Mouse (Mus musculus) kidney, adult 2 months (tissue): Measurements from ENCODE around the gene Ints6. TPM values are rescaled to one million over a fixed set of nuclear protein-coding genes. Genes with fewer than 3 reads are reported as not detected.

Experiments
- DNase-seq: peaks from one replicate; pipeline ENCODE4 v3.0.0; 2021
- H3K27ac ChIP-seq: fragments of 200-500 bp; 2 replicates; pipeline ENCODE4 v1.5.1; 2012; ENCODE audit warnings: low read depth, low read length, control low read depth, inconsistent platforms; ENCODE audit not compliant: insufficient read depth
- H3K27me3 ChIP-seq: fragments of 200-500 bp; replicated peaks from 2 replicates; pipeline ENCODE4 v1.6.1; 2012; ENCODE audit warnings: mild to moderate bottlenecking, moderate library complexity, low read length, inconsistent platforms; ENCODE audit not compliant: control insufficient read depth, insufficient read depth
- H3K36me3 ChIP-seq: fragments of 200-500 bp; 2 replicates; pipeline ENCODE4 v1.6.1; 2012; ENCODE audit warnings: mild to moderate bottlenecking, moderate library complexity, low read length, inconsistent platforms; ENCODE audit not compliant: control insufficient read depth, insufficient read depth
- H3K4me1 ChIP-seq: fragments of 200-500 bp; 2 replicates; pipeline ENCODE4 v1.6.1; 2011; ENCODE audit warnings: low read length; ENCODE audit not compliant: control insufficient read depth, insufficient read depth
- H3K4me3 ChIP-seq: fragments of 200-500 bp; 2 replicates; pipeline ENCODE4 v1.5.1; 2011; ENCODE audit warnings: mild to moderate bottlenecking, low read depth, low read length, control low read depth; ENCODE audit not compliant: insufficient read depth
- CTCF ChIP-seq: fragments of 200-500 bp; conservative IDR thresholded peaks from 2 replicates; pipeline ENCODE4 v1.5.1; 2011; ENCODE audit warnings: low read depth, mild to moderate bottlenecking, control low read depth, low read length, moderate library complexity, mixed read lengths; ENCODE audit not compliant: insufficient read depth, insufficient read length
- POLR2A ChIP-seq: fragments of 200-500 bp; IDR thresholded peaks from one replicate; pipeline ENCODE4 v1.6.1; 2011; ENCODE audit warnings: low read depth, low read length, control low read depth
- WGBS: fragments of 180-500 bp; shearing (Covaris S2); methylation state at CpG from one replicate; pipeline ENCODE4 v1.1.7; 2018; 5-methylcytosine and 5-hydroxymethylcytosine counted together
- polyA plus RNA-seq: library from polyadenylated mRNA; depleted of rRNA; stranded (reverse); fragments of >200 nt; gene quantifications from 2 replicates; pipeline ENCODE4 v1.2.3, GENCODE M21; 2012

Ints6 gene
- polyA plus RNA-seq, 1 experiment = 3.3 TPM

DNA sequence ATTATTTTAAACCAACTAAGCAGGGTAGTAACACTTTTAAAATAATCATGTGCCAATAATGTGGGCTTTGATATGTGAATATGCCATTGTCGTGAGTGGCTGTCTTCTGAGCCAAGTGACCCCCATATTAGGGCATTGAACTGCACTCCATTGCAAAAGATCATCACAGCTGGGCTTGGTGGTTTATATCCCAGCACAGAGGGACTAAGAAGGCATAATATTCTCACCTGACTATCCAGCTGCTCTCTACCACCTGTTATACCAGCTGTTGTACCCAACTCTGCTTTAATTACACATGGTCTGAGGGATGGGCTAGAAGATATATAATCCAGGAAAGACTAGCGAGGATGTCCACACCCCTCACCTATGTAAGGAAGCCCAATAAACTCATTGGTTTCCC is 4.4 kb upstream of the Ints6 start:
- 76% methylated on average over 2 of the region's 2 CpGs for WGBS
- no peak for TF ChIP-seq CTCF
- no peak for TF ChIP-seq POLR2A
- no peak overlapping the region for H3K27ac ChIP-seq
- H3K4me1 ChIP-seq = no peaks in the 10 kb centered on the region
- no peak overlapping the region for H3K4me3 ChIP-seq
- H3K36me3 ChIP-seq = no peaks in the 10 kb centered on the region
- H3K27me3 ChIP-seq = no peaks in the 10 kb centered on the region
- no peak for DNase-seq

DNA sequence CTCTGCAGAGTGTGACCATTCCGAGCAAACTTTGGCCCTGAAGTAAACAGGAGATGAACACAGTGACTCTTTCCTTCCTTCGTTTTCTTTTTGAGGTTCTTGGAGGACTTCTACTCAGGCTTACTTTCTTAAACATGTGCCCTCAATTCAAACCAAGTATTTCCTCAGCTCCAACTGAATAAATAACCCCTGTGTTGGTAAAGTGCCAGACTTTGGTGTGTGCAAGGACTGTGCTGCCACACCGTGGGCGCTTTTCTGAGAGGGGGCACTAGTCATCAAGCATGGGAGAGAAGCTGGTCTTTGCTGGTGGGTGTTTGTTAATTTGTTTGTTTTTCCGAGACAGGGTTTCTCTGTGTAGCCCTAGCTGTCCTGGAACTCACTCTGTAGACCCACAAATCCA is 3.4 kb upstream of the Ints6 start:
- WGBS = 70% methylated on average over 5 of the region's 5 CpGs
- DNase-seq = peak; percentile 17

DNA sequence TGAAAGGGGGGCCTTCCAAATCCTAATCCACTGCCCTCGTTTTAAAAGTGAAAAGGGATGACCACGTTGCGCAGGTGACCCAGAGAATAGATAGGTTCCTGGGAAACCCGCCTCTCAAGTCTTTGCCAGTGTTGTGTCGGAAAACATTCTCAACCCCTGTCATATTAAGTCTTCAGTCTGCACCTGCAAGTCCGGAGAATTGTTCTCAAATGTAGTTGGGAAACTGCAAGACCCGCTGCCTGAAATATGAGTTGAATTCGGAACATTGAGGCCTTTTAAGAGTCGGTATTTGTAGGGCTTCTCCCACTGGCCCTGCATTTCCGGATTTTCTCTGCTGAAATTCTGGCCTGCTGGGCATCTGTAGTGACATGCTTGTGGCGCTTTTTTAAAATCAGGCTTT is 974 bp upstream of the Ints6 start:
- Histone ChIP-seq H3K27me3 (no peaks in the 10 kb centered on the region), H3K4me1 (no peaks in the 10 kb centered on the region), H3K4me3 (peak overlapping the region; percentile 73), H3K36me3 (no peaks in the 10 kb centered on the region; the same call in 1 of the 2 replicates), H3K27ac (peak overlapping the region; percentile 95)
- WGBS = 2% methylated on average over 11 of the region's 11 CpGs
- peak; percentile 57 for DNase-seq
- TF ChIP-seq POLR2A (no peak), CTCF (no peak)

More for the DNA sequence above, 3.4 kb upstream of the Ints6 start:
- no peaks in the 10 kb centered on the region for H3K36me3 ChIP-seq
- no peak overlapping the region for H3K4me3 ChIP-seq
- TF ChIP-seq CTCF (no peak), POLR2A (no peak)
- H3K4me1 ChIP-seq = no peaks in the 10 kb centered on the region
- no peaks in the 10 kb centered on the region for H3K27me3 ChIP-seq
- no peak overlapping the region for H3K27ac ChIP-seq

DNA sequence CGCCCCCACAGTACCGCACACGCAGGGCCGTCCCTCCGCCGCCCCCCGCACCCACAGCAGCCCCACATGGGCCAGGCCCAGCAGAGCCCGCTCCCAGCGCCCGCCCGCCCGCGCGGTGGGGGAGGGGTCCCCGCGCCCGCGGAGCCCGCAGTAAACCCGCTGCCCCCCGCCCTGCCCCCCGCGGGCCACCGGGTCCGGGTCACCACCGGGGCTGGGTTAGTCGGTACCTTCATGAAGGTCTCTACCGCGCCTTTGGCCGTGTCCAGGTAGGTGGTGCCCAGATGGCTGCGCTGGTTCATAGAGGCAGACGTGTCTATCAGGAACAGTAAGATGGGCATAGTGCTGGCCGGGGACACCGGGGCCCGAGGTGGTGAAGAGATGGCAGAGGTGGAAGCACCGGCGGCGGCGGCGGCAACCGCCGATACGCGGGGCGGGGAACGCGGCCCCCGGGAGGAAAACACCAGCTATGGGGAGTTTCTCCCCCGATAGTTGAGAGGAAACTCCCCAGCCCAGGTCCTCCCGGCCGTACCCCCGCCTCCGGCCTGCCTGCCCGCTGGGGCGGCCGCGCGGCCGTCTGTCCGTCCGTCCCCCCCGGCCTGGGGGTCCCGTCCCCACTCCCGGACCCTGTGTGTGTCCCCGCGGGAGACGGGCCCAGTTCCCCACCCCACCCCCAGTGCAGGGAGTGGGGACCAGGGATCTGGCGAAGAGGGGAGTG is 491 bp downstream of the Ints6 start:
- Histone ChIP-seq H3K27me3 (no peaks in the 10 kb centered on the region), H3K4me1 (no peaks in the 10 kb centered on the region), H3K4me3 (peak overlapping the region; percentile 97), H3K27ac (peak overlapping the region; percentile 98), H3K36me3 (no peaks in the 10 kb centered on the region; the same call in 1 of the 2 replicates)
- TF ChIP-seq CTCF (no peak), POLR2A (no peak)
- DNase-seq = peak; percentile 67
- WGBS = 1% methylated on average over 62 of the region's 68 CpGs

DNA sequence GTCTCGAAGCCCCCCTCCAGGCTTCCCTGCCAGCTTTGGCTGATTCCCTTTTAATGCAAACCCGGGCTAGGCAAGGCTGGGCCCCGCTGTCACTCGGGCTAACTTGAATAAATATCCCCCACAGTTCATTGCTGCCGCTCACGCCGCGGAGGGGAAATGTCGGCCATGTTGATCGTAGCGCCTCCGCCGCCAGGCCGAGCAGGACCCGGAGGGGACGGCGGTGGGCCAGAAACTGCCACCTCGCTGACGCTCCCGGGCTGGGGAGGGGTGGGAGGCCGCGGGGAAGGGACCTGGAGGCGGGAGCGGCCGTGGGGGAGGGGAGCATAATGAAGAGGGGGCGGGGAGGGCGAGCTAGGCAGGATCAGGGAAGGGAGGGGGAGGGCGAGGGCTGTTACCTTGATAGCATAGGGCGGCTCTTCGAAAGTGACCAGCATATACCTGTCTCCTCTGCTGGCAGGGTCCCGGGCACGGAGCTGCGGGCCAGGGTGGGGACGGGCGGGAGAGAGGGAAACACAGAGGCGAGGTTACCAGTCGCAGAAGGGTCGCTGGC is 1.1 kb downstream of the Ints6 start:
- no peaks in the 10 kb centered on the region; the same call in 1 of the 2 replicates for H3K36me3 ChIP-seq
- WGBS = 3% methylated on average over 34 of the region's 38 CpGs
- no peaks in the 10 kb centered on the region for H3K27me3 ChIP-seq
- H3K27ac ChIP-seq = peak overlapping the region; percentile 98
- peak overlapping the region; percentile 97 for H3K4me3 ChIP-seq
- DNase-seq = peak; percentile 81
- TF ChIP-seq CTCF (no peak), POLR2A (no peak)
- no peaks in the 10 kb centered on the region for H3K4me1 ChIP-seq

DNA sequence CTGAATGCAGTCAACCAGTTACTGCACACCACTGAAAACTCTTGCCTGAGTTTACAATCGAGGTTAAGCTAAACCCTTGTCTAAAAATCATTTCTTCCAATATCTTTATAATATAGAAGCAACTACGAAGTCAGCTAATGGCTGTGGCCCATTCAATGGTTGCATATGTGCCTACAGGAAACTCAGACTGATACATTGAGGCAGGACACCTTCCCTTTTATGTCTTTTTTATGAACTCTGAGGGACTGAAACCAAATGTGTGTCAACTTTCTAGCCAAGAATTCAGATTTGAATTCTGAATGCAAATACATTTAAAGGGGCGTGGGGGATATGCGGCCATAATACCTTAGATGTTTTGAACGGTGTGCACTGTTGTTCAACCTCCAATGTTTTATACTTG is 2.3 kb downstream of the Ints6 start:
- H3K27ac ChIP-seq = no peak overlapping the region
- TF ChIP-seq CTCF = no peak
- no peak for TF ChIP-seq POLR2A
- DNase-seq = no peak
- H3K27me3 ChIP-seq = no peaks in the 10 kb centered on the region
- H3K4me1 ChIP-seq = no peaks in the 10 kb centered on the region
- WGBS = 90% methylated on average over 5 of the region's 5 CpGs
- H3K36me3 ChIP-seq = no peaks in the 10 kb centered on the region; the same call in 1 of the 2 replicates
- H3K4me3 ChIP-seq = no peak overlapping the region

DNA sequence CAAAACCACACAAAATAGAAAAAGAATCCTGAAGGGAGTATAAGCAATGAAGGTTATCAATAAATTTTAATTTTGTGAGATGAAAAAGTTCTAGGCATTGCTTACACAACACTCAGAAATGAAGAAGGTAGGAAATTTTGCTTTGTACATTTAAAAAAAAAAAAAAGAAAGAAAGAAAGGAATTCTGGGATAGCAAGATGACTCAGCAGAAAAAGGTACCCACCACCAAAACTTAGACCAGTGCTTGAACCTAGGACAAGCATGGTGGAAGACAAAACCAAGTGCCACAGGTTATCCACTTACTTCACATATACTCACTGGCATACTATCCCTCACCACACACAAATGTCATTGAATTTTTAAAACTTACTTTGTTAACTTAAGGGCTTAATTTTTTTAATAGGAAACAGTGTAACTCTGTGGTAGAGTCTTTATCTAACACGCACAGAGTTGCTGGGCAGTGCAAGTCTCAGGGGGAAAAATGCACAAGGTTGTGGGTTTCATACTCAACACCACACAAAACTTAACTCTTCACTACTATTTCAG is 5.8 kb downstream of the Ints6 start:
- Histone ChIP-seq H3K4me3 (no peak overlapping the region), H3K27ac (no peak overlapping the region), H3K4me1 (no peaks in the 10 kb centered on the region), H3K27me3 (no peaks in the 10 kb centered on the region), H3K36me3 (no peaks in the 10 kb centered on the region; the same call in 1 of the 2 replicates)
- 94% methylated on average over 1 of the region's 1 CpGs for WGBS
- DNase-seq = no peak
- no peak for TF ChIP-seq CTCF
- TF ChIP-seq POLR2A = no peak
